Mouse (Mus musculus): ENCODE data around the gene Rps6ka5. TPM values are rescaled to one million over a fixed set of nuclear protein-coding genes. Genes with fewer than 3 reads are reported as not detected.

Gene Rps6ka5
- polyA plus RNA-seq, 2 experiments: 1.2 to 1.4 TPM

GRCm38 (mm10) chr12:100529172-100529571 lies 197.6 kb downstream of the Rps6ka5 start:
- no peak overlapping the region for H3K4me2 ChIP-seq (ENCODE audit: low read depth)
- peaks cover 0 to 7% of the 10 kb centered on the region in 2 experiments; a peak in 2 of 4 replicates for H3K4me1 ChIP-seq (replicated peaks; ENCODE audit: control insufficient read depth in 2 of 2, insufficient read depth in 2 of 2, low read length in 1 of 2)
- 52% methylated on average over 8 of the region's 8 CpGs for WGBS (ENCODE audit: insufficient replicate concordance)
- no peaks in the 10 kb centered on the region for H3K36me3 ChIP-seq (replicated peaks; ENCODE audit: control insufficient read depth, insufficient read depth, low read depth)
- no peaks in the 10 kb centered on the region for H3K9me3 ChIP-seq (ENCODE audit: control insufficient read depth, low read length)
- H3K9ac ChIP-seq (replicated peaks): no peak overlapping the region
- DNase-seq (ENCODE audit: low read depth in 3 of 3, low spot score in 3 of 3) (no peak), ATAC-seq (ENCODE audit: insufficient read depth) (no peak)
- H3K27ac ChIP-seq: no peak overlapping the region
- H3K27me3 ChIP-seq (ENCODE audit: control insufficient read depth, insufficient read depth, low read length): no peaks in the 10 kb centered on the region
- TF ChIP-seq EP300 (IDR thresholded peaks at IDR 0.05; ENCODE audit: low read depth) (no peak), CTCF (IDR thresholded peaks at IDR 0.05; ENCODE audit: low read depth) (no peak)
- H3K4me3 ChIP-seq (ENCODE audit: insufficient read depth in 1 of 2, low read depth in 2 of 2, low read length in 2 of 2): no peak overlapping the region

- Histone ChIP-seq H3K4me1 (replicated peaks; ENCODE audit: control insufficient read depth in 2 of 2, insufficient read depth in 2 of 2, low read length in 1 of 2) (peaks cover 0 to 7% of the 10 kb centered on the region in 2 experiments; a peak in 2 of 4 replicates), H3K9ac (replicated peaks) (no peak overlapping the region), H3K4me3 (ENCODE audit: insufficient read depth in 1 of 2, low read depth in 2 of 2, low read length in 2 of 2) (no peak overlapping the region), H3K9me3 (ENCODE audit: control insufficient read depth, low read length) (no peaks in the 10 kb centered on the region), H3K27me3 (ENCODE audit: control insufficient read depth, insufficient read depth, low read length) (no peaks in the 10 kb centered on the region), H3K4me2 (ENCODE audit: low read depth) (no peak overlapping the region), H3K27ac (no peak overlapping the region), H3K36me3 (replicated peaks; ENCODE audit: control insufficient read depth, insufficient read depth, low read depth) (no peaks in the 10 kb centered on the region)
- 50% methylated on average over 3 of the region's 3 CpGs for WGBS (ENCODE audit: insufficient replicate concordance)
- DNase-seq (ENCODE audit: low read depth in 3 of 3, low spot score in 3 of 3): no peak
- TF ChIP-seq EP300 (IDR thresholded peaks at IDR 0.05; ENCODE audit: low read depth) (no peak), CTCF (IDR thresholded peaks at IDR 0.05; ENCODE audit: low read depth) (no peak)
- ATAC-seq (ENCODE audit: insufficient read depth): no peak
Measured at GRCm38 (mm10) chr12:100528246-100528645, 198.5 kb downstream of the Rps6ka5 start.

- no peaks in the 10 kb centered on the region for H3K27me3 ChIP-seq (ENCODE audit: control insufficient read depth, insufficient read depth, low read length)
- H3K27ac ChIP-seq: no peak overlapping the region
- whole genome bisulfite sequencing (ENCODE audit: insufficient replicate concordance): 5% methylated on average over 9 of the region's 9 CpGs
- H3K9me3 ChIP-seq (ENCODE audit: control insufficient read depth, low read length): no peaks in the 10 kb centered on the region
- peak; percentile 84 for ATAC-seq (ENCODE audit: insufficient read depth)
- peaks cover 0 to 7% of the 10 kb centered on the region in 2 experiments; a peak in 2 of 4 replicates for H3K4me1 ChIP-seq (replicated peaks; ENCODE audit: control insufficient read depth in 2 of 2, insufficient read depth in 2 of 2, low read length in 1 of 2)
- no peak overlapping the region for H3K9ac ChIP-seq (replicated peaks)
- TF ChIP-seq CTCF (IDR thresholded peaks at IDR 0.05; ENCODE audit: low read depth) (no peak), EP300 (IDR thresholded peaks at IDR 0.05; ENCODE audit: low read depth) (no peak)
- H3K4me2 ChIP-seq (ENCODE audit: low read depth): no peak overlapping the region
- no peaks in the 10 kb centered on the region for H3K36me3 ChIP-seq (replicated peaks; ENCODE audit: control insufficient read depth, insufficient read depth, low read depth)
- peak; percentile 29 to 50 (median 39) for DNase-seq (ENCODE audit: low read depth in 3 of 3, low spot score in 3 of 3)
- H3K4me3 ChIP-seq (ENCODE audit: insufficient read depth in 1 of 2, low read depth in 2 of 2, low read length in 2 of 2): no peak overlapping the region
Measured at GRCm38 (mm10) chr12:100527753-100528152, 199.0 kb downstream of the Rps6ka5 start.

GRCm38 (mm10) chr12:100527241-100527640 lies 199.5 kb downstream of the Rps6ka5 start:
- DNase-seq (ENCODE audit: low read depth in 3 of 3, low spot score in 3 of 3) (no peak), ATAC-seq (ENCODE audit: insufficient read depth) (no peak)
- Histone ChIP-seq H3K27me3 (ENCODE audit: control insufficient read depth, insufficient read depth, low read length) (no peaks in the 10 kb centered on the region), H3K27ac (no peak overlapping the region), H3K9me3 (ENCODE audit: control insufficient read depth, low read length) (no peaks in the 10 kb centered on the region), H3K4me1 (replicated peaks; ENCODE audit: control insufficient read depth in 2 of 2, insufficient read depth in 2 of 2, low read length in 1 of 2) (peaks cover 0 to 7% of the 10 kb centered on the region in 2 experiments; a peak in 2 of 4 replicates), H3K4me3 (ENCODE audit: insufficient read depth in 1 of 2, low read depth in 2 of 2, low read length in 2 of 2) (no peak overlapping the region), H3K9ac (replicated peaks) (no peak overlapping the region), H3K36me3 (replicated peaks; ENCODE audit: control insufficient read depth, insufficient read depth, low read depth) (no peaks in the 10 kb centered on the region), H3K4me2 (ENCODE audit: low read depth) (no peak overlapping the region)
- 66% methylated on average over 9 of the region's 9 CpGs for WGBS (ENCODE audit: insufficient replicate concordance)
- TF ChIP-seq CTCF (IDR thresholded peaks at IDR 0.05; ENCODE audit: low read depth) (no peak), EP300 (IDR thresholded peaks at IDR 0.05; ENCODE audit: low read depth) (no peak)

- ATAC-seq (ENCODE audit: insufficient read depth) (no peak), DNase-seq (ENCODE audit: low read depth in 3 of 3, low spot score in 3 of 3) (no peak)
- H3K9me3 ChIP-seq (ENCODE audit: control insufficient read depth, low read length): no peaks in the 10 kb centered on the region
- TF ChIP-seq EP300 (IDR thresholded peaks at IDR 0.05; ENCODE audit: low read depth) (no peak), CTCF (IDR thresholded peaks at IDR 0.05; ENCODE audit: low read depth) (no peak)
- no peaks in the 10 kb centered on the region for H3K27me3 ChIP-seq (ENCODE audit: control insufficient read depth, insufficient read depth, low read length)
- no peak overlapping the region for H3K4me3 ChIP-seq (ENCODE audit: insufficient read depth in 1 of 2, low read depth in 2 of 2, low read length in 2 of 2)
- 50% methylated on average over 1 of the region's 1 CpGs for WGBS (ENCODE audit: insufficient replicate concordance)
- peaks cover 0 to 5% of the 10 kb centered on the region in 2 experiments; a peak in 2 of 4 replicates for H3K4me1 ChIP-seq (replicated peaks; ENCODE audit: control insufficient read depth in 2 of 2, insufficient read depth in 2 of 2, low read length in 1 of 2)
- no peak overlapping the region for H3K9ac ChIP-seq (replicated peaks)
- H3K27ac ChIP-seq: no peak overlapping the region
- H3K4me2 ChIP-seq (ENCODE audit: low read depth): no peak overlapping the region
- H3K36me3 ChIP-seq (replicated peaks; ENCODE audit: control insufficient read depth, insufficient read depth, low read depth): no peaks in the 10 kb centered on the region
Measured at GRCm38 (mm10) chr12:100525939-100526338, 200.8 kb downstream of the Rps6ka5 start.
